Mouse (Mus musculus) kidney, postnatal 10 days (tissue): ENCODE data around the gene Olfr402.
"Not testable (repeated sequence)": the region's sequence is repeated elsewhere in the genome, so short reads cannot be mapped to it uniquely, and the experiment has no call there.

Source experiments
- DNase-seq: peaks from one replicate; pipeline ENCODE4 v3.0.0; 2021; ENCODE audit warnings: mixed read lengths

Olfr402 gene

GRCm38 (mm10) chr11:74153229-74153628 is at the start of gene Olfr402:
Olfr402 (plus strand) TSS chr11:74153529.
- no peak for DNase-seq

- no peak for DNase-seq
Measured at GRCm38 (mm10) chr11:74105066-74105465, 48.3 kb upstream of the Olfr402 start.

- DNase-seq, result no peak
Measured at GRCm38 (mm10) chr11:74113412-74113811, 39.9 kb upstream of the Olfr402 start, which contains the start of gene Olfr401. Olfr401 (plus strand) TSS chr11:74113712.

- not testable (repeated sequence) for DNase-seq
Measured at GRCm38 (mm10) chr11:74140001-74140400, 13.3 kb upstream of the Olfr402 start.

GRCm38 (mm10) chr11:74145866-74146265 is 7.5 kb upstream of the Olfr402 start:
- no peak for DNase-seq

- DNase-seq, result no peak
Measured at GRCm38 (mm10) chr11:74168771-74169170, 15.4 kb downstream of the Olfr402 start.

- peak; percentile 39 for DNase-seq
Measured at GRCm38 (mm10) chr11:74183168-74183567, 29.8 kb downstream of the Olfr402 start.

- no peak for DNase-seq
Measured at GRCm38 (mm10) chr11:74183745-74184144, 30.4 kb downstream of the Olfr402 start.

- DNase-seq, result no peak
Measured at GRCm38 (mm10) chr11:74185949-74186348, 32.6 kb downstream of the Olfr402 start, which contains the start of gene Olfr403. Olfr403 (plus strand) TSS chr11:74186249.
